Mouse (Mus musculus): Measurements from ENCODE around the gene Gm12185. TPM values are rescaled to one million over a fixed set of nuclear protein-coding genes. Genes with fewer than 3 reads are reported as not detected.

The Gm12185 gene
- total and polyA plus RNA-seq, 2 experiments from 2014 or later: not detected

GRCm38 (mm10) chr11:48866481-48866880 is 125.5 kb downstream of the Gm12185 start:
- peaks cover 8% of the 10 kb centered on the region for H3K4me1 ChIP-seq (ENCODE audit: control insufficient read depth, insufficient read depth)
- no peak overlapping the region for H3K4me3 ChIP-seq (ENCODE audit: low read depth, low read length)
- DNase-seq (ENCODE audit: low spot score) (no peak), ATAC-seq (ENCODE audit: insufficient read depth, low read depth) (no peak)
- no peaks in the 10 kb centered on the region for H3K9me3 ChIP-seq (replicated peaks; ENCODE audit: control insufficient read depth, low read length)
- WGBS: 90% methylated on average over 9 of the region's 9 CpGs
- H3K27ac ChIP-seq (ENCODE audit: low read depth): no peak overlapping the region
- no peak overlapping the region for H3K4me2 ChIP-seq (ENCODE audit: low read depth, low read length)
- H3K36me3 ChIP-seq (replicated peaks; ENCODE audit: control insufficient read depth, insufficient read depth, low read length): peaks cover 19% of the 10 kb centered on the region
- no peak overlapping the region for H3K9ac ChIP-seq (replicated peaks; ENCODE audit: low read depth, low read length)
- TF ChIP-seq CTCF (IDR thresholded peaks at IDR 0.05; ENCODE audit: low read depth) (no peak), EP300 (IDR thresholded peaks at IDR 0.05; ENCODE audit: low read depth) (no peak)
- H3K27me3 ChIP-seq (ENCODE audit: control insufficient read depth, insufficient read depth, low read length): no peaks in the 10 kb centered on the region

- TF ChIP-seq EP300 (IDR thresholded peaks at IDR 0.05; ENCODE audit: low read depth) (no peak), CTCF (IDR thresholded peaks at IDR 0.05; ENCODE audit: low read depth) (no peak)
- no peak overlapping the region for H3K9ac ChIP-seq (replicated peaks; ENCODE audit: low read depth, low read length)
- no peak for DNase-seq (ENCODE audit: low spot score)
- H3K36me3 ChIP-seq (replicated peaks; ENCODE audit: control insufficient read depth, insufficient read depth, low read length): peaks cover 19% of the 10 kb centered on the region
- H3K4me1 ChIP-seq (ENCODE audit: control insufficient read depth, insufficient read depth): peaks cover under 1% of the 10 kb centered on the region; the same call in 1 of the 2 replicates
- no peak overlapping the region for H3K4me2 ChIP-seq (ENCODE audit: low read depth, low read length)
- H3K27ac ChIP-seq (ENCODE audit: low read depth): no peak overlapping the region
- no peaks in the 10 kb centered on the region for H3K9me3 ChIP-seq (replicated peaks; ENCODE audit: control insufficient read depth, low read length)
- 80% methylated on average over 3 of the region's 3 CpGs for WGBS
- no peak overlapping the region for H3K4me3 ChIP-seq (ENCODE audit: low read depth, low read length)
- ATAC-seq (ENCODE audit: insufficient read depth, low read depth): no peak
- H3K27me3 ChIP-seq (ENCODE audit: control insufficient read depth, insufficient read depth, low read length): no peaks in the 10 kb centered on the region
Observed at GRCm38 (mm10) chr11:48863808-48864207, 128.2 kb downstream of the Gm12185 start.

- Histone ChIP-seq H3K4me3 (ENCODE audit: low read depth, low read length) (no peak overlapping the region), H3K4me2 (ENCODE audit: low read depth, low read length) (no peak overlapping the region), H3K4me1 (ENCODE audit: control insufficient read depth, insufficient read depth) (0 out of 2 replicates have a peak, but pooled peaks cover 2% of the 10 kb centered on the region), H3K27me3 (ENCODE audit: control insufficient read depth, insufficient read depth, low read length) (no peaks in the 10 kb centered on the region), H3K27ac (ENCODE audit: low read depth) (no peak overlapping the region), H3K9me3 (replicated peaks; ENCODE audit: control insufficient read depth, low read length) (no peaks in the 10 kb centered on the region), H3K9ac (replicated peaks; ENCODE audit: low read depth, low read length) (no peak overlapping the region), H3K36me3 (replicated peaks; ENCODE audit: control insufficient read depth, insufficient read depth, low read length) (peaks cover 19% of the 10 kb centered on the region)
- 68% methylated on average over 1 of the region's 1 CpGs for WGBS
- DNase-seq (ENCODE audit: low spot score) (no peak), ATAC-seq (ENCODE audit: insufficient read depth, low read depth) (no peak)
- TF ChIP-seq CTCF (IDR thresholded peaks at IDR 0.05; ENCODE audit: low read depth) (no peak), EP300 (IDR thresholded peaks at IDR 0.05; ENCODE audit: low read depth) (no peak)
Observed at GRCm38 (mm10) chr11:48862784-48863319, 129.2 kb downstream of the Gm12185 start.

GRCm38 (mm10) chr11:48859014-48859413 is 133.0 kb downstream of the Gm12185 start:
- 0 out of 2 replicates have a peak, but pooled peaks cover 4% of the 10 kb centered on the region for H3K4me1 ChIP-seq (ENCODE audit: control insufficient read depth, insufficient read depth)
- no peaks in the 10 kb centered on the region for H3K27me3 ChIP-seq (ENCODE audit: control insufficient read depth, insufficient read depth, low read length)
- TF ChIP-seq EP300 (IDR thresholded peaks at IDR 0.05; ENCODE audit: low read depth): no peak
- TF ChIP-seq CTCF (IDR thresholded peaks at IDR 0.05; ENCODE audit: low read depth): peak; percentile 89
- no peak for ATAC-seq (ENCODE audit: insufficient read depth, low read depth)
- peak; percentile 54 for DNase-seq (ENCODE audit: low spot score)
- H3K9me3 ChIP-seq (replicated peaks; ENCODE audit: control insufficient read depth, low read length): no peaks in the 10 kb centered on the region
- no peak overlapping the region for H3K9ac ChIP-seq (replicated peaks; ENCODE audit: low read depth, low read length)
- no peaks in the 10 kb centered on the region for H3K36me3 ChIP-seq (replicated peaks; ENCODE audit: control insufficient read depth, insufficient read depth, low read length)
- no peak overlapping the region for H3K27ac ChIP-seq (ENCODE audit: low read depth)
- WGBS: under 1% methylated on average over 6 of the region's 6 CpGs
- no peak overlapping the region for H3K4me3 ChIP-seq (ENCODE audit: low read depth, low read length)
- peak overlapping the region; percentile 60; the same call in 1 of the 2 replicates for H3K4me2 ChIP-seq (ENCODE audit: low read depth, low read length)

Other genes with a start within 250 kb of the Gm12185 start
- 1,323 and 1,324 TPM in 2 replicates for gene Rack1, start 191.9 kb downstream of the Gm12185 start, total RNA-seq (2014; rRNA removed; ENCODE audit: low replicate concordance)
- gene Rack1, start 191.9 kb downstream of the Gm12185 start, polyA plus RNA-seq (2015; fragmentation: Nextera tagmentation; extraction: Ambion mirVana): 292 and 307 TPM in 2 replicates
- gene Trim41, start 174.9 kb downstream of the Gm12185 start, total RNA-seq (2014; rRNA removed; ENCODE audit: low replicate concordance): 22.7 and 39.6 TPM in 2 replicates
- gene Trim41, start 174.9 kb downstream of the Gm12185 start, polyA plus RNA-seq (2015; fragmentation: Nextera tagmentation; extraction: Ambion mirVana): 2.7 and 2.9 TPM in 2 replicates
- gene Trim7, start 166.1 kb downstream of the Gm12185 start, total RNA-seq (2014; rRNA removed; ENCODE audit: low replicate concordance): 1.1 and 5.3 TPM in 2 replicates
- gene Trim7, start 166.1 kb downstream of the Gm12185 start, polyA plus RNA-seq (2015; fragmentation: Nextera tagmentation; extraction: Ambion mirVana): 1.3 and 1.9 TPM in 2 replicates
- 1.8 and 27.8 TPM in 2 replicates for gene Gm12184, start 165.6 kb downstream of the Gm12185 start, total RNA-seq (2014; rRNA removed; ENCODE audit: low replicate concordance)
- gene Gm12184, start 165.6 kb downstream of the Gm12185 start, polyA plus RNA-seq (2015; fragmentation: Nextera tagmentation; extraction: Ambion mirVana): 1.8 and 2.7 TPM in 2 replicates
- gene Irgm1, start 120.5 kb downstream of the Gm12185 start, total RNA-seq (2014; rRNA removed; ENCODE audit: low replicate concordance): 23.0 and 34.7 TPM in 2 replicates
- 13.8 and 15.0 TPM in 2 replicates for gene Irgm1, start 120.5 kb downstream of the Gm12185 start, polyA plus RNA-seq (2015; fragmentation: Nextera tagmentation; extraction: Ambion mirVana)
- 0.08 and 0.92 TPM in 2 replicates for gene Gm5431, start 90.0 kb downstream of the Gm12185 start, total RNA-seq (2014; rRNA removed; ENCODE audit: low replicate concordance)
- 0.11 and 0.12 TPM in 2 replicates for gene Gm5431, start 90.0 kb downstream of the Gm12185 start, polyA plus RNA-seq (2015; fragmentation: Nextera tagmentation; extraction: Ambion mirVana)
- gene Psme2b, start 46.0 kb downstream of the Gm12185 start, total RNA-seq (2014; rRNA removed; ENCODE audit: low replicate concordance): 0.42 and 0.93 TPM in 2 replicates
- 2.6 and 3.5 TPM in 2 replicates for gene Psme2b, start 46.0 kb downstream of the Gm12185 start, polyA plus RNA-seq (2015; fragmentation: Nextera tagmentation; extraction: Ambion mirVana)
- gene Olfr56, start 13.3 kb downstream of the Gm12185 start, total RNA-seq (2014; rRNA removed; ENCODE audit: low replicate concordance): 1.7 TPM in 1 of 2 replicates, not detected in the other
- 0.05 TPM in 1 of 2 replicates, not detected in the other for gene Olfr56, start 13.3 kb downstream of the Gm12185 start, polyA plus RNA-seq (2015; fragmentation: Nextera tagmentation; extraction: Ambion mirVana)
- gene 9930111J21Rik1, start 12.8 kb downstream of the Gm12185 start, total RNA-seq (2014; rRNA removed; ENCODE audit: low replicate concordance): 2.5 and 4.9 TPM in 2 replicates
- gene 9930111J21Rik1, start 12.8 kb downstream of the Gm12185 start, polyA plus RNA-seq (2015; fragmentation: Nextera tagmentation; extraction: Ambion mirVana): 0.49 and 0.52 TPM in 2 replicates
- 0.39 TPM in 1 of 2 replicates, not detected in the other for gene Tgtp1, start 1.9 kb upstream of the Gm12185 start, total RNA-seq (2014; rRNA removed; ENCODE audit: low replicate concordance)
- gene Tgtp1, start 1.9 kb upstream of the Gm12185 start, polyA plus RNA-seq (2015; fragmentation: Nextera tagmentation; extraction: Ambion mirVana): 0.14 and 0.25 TPM in 2 replicates
- 2.7 and 8.2 TPM in 2 replicates for gene 9930111J21Rik2, start 59.0 kb upstream of the Gm12185 start, total RNA-seq (2014; rRNA removed; ENCODE audit: low replicate concordance)
- gene 9930111J21Rik2, start 59.0 kb upstream of the Gm12185 start, polyA plus RNA-seq (2015; fragmentation: Nextera tagmentation; extraction: Ambion mirVana): 1.1 and 1.2 TPM in 2 replicates
- 0.08 TPM in 1 of 2 replicates, not detected in the other for gene Tgtp2, start 72.0 kb upstream of the Gm12185 start, total RNA-seq (2014; rRNA removed; ENCODE audit: low replicate concordance)
- 0.36 and 0.54 TPM in 2 replicates for gene Tgtp2, start 72.0 kb upstream of the Gm12185 start, polyA plus RNA-seq (2015; fragmentation: Nextera tagmentation; extraction: Ambion mirVana)
- 2.0 and 2.1 TPM in 2 replicates for gene Ifi47, start 84.4 kb upstream of the Gm12185 start, total RNA-seq (2014; rRNA removed; ENCODE audit: low replicate concordance)
- gene Ifi47, start 84.4 kb upstream of the Gm12185 start, polyA plus RNA-seq (2015; fragmentation: Nextera tagmentation; extraction: Ambion mirVana): 1.4 and 1.8 TPM in 2 replicates
- 20.3 TPM in 1 of 2 replicates, not detected in the other for gene Olfr1396, start 122.6 kb upstream of the Gm12185 start, total RNA-seq (2014; rRNA removed; ENCODE audit: low replicate concordance)
- gene Olfr1396, start 122.6 kb upstream of the Gm12185 start, polyA plus RNA-seq (2015; fragmentation: Nextera tagmentation; extraction: Ambion mirVana): 0.45 and 0.59 TPM in 2 replicates
- gene Olfr1395, start 150.0 kb upstream of the Gm12185 start, total RNA-seq (2014; rRNA removed; ENCODE audit: low replicate concordance): not detected in 2 replicates
- not detected in 2 replicates for gene Olfr1395, start 150.0 kb upstream of the Gm12185 start, polyA plus RNA-seq (2015; fragmentation: Nextera tagmentation; extraction: Ambion mirVana)
- gene Olfr1394, start 162.2 kb upstream of the Gm12185 start, total RNA-seq (2014; rRNA removed; ENCODE audit: low replicate concordance): not detected in 2 replicates
- gene Olfr1394, start 162.2 kb upstream of the Gm12185 start, polyA plus RNA-seq (2015; fragmentation: Nextera tagmentation; extraction: Ambion mirVana): not detected in 2 replicates
- 14.5 and 33.4 TPM in 2 replicates for gene Btnl9, start 194.9 kb upstream of the Gm12185 start, total RNA-seq (2014; rRNA removed; ENCODE audit: low replicate concordance)
- gene Btnl9, start 194.9 kb upstream of the Gm12185 start, polyA plus RNA-seq (2015; fragmentation: Nextera tagmentation; extraction: Ambion mirVana): 11.2 and 12.2 TPM in 2 replicates
- gene Zfp62, start 211.1 kb upstream of the Gm12185 start, total RNA-seq (2014; rRNA removed; ENCODE audit: low replicate concordance): 7.4 and 22.9 TPM in 2 replicates
- 19.0 and 20.4 TPM in 2 replicates for gene Zfp62, start 211.1 kb upstream of the Gm12185 start, polyA plus RNA-seq (2015; fragmentation: Nextera tagmentation; extraction: Ambion mirVana)